Mouse (Mus musculus) left cerebral cortex, postnatal 25 days (tissue): Measurements from ENCODE around the gene Gas2l1. TPM values are rescaled to one million over a fixed set of nuclear protein-coding genes. Genes with fewer than 3 reads are reported as not detected.
A peak's percentile ranks its signal among the peaks of the same experiment; 100 is the strongest.

Experiments used
- DNase-seq, 2 experiments: peaks; one replicate each; pipeline ENCODE4 v3.0.0; 2022; ENCODE audit warnings: low spot score in 2 of 2, mixed read lengths in 1 of 2
- intact Hi-C: fragments of 180-260 bp; cut with DNase I; formaldehyde crosslinking; loops from one replicate; pipeline ENCODE4 v1.15.1; 2025
- microRNA-seq, 2 experiments: library from miRNA; unstranded; fragments of <30 nt; microRNA quantifications; one replicate each; pipeline ENCODE4 v1.2.0; 2022
- total RNA-seq, 2 experiments: library from RNA; stranded (reverse); gene quantifications; 2 replicates each; pipeline ENCODE4 v1.2.3; 2021

Gas2l1 gene
- total RNA-seq, 2 experiments from 2014 or later = 82.5 to 95.0 TPM

DNA sequence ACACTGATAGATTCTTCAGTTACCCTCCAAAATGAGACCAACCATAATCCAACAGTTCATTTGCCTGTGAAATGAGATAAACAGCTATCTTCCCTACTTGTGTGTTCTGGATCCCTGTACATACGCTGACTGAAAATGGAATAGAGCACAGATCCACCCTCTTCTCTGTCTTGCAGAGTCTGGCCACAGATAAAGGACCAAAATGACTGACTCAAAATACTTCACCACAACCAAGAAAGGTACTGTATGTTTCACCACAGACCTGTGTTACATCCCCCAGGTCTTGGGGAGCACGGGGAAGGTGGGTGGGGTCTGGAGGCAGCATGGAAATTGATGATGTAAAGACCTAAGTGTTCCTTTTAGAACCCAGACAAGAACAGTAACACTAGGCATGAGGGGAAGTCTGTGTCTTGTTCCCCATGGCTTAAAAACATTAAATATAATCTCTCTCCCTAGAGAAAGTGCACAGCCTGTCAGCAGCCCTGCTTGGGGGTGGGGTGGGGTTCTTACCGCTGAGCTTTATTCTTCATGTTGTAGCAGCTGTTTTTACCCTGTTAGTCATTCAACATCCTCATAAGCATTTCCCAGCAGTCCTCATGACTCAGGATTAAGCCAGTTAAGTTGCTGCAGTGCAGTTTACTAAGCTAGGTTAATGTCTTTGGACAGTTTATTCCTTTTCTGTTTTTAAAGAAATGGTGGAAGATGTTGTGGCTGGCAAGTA lies 55.6 kb downstream of the Gas2l1 start:
- peak in 1 of 2 experiments; percentile 75 for DNase-seq
- intact Hi-C loops = no loop called here

DNA sequence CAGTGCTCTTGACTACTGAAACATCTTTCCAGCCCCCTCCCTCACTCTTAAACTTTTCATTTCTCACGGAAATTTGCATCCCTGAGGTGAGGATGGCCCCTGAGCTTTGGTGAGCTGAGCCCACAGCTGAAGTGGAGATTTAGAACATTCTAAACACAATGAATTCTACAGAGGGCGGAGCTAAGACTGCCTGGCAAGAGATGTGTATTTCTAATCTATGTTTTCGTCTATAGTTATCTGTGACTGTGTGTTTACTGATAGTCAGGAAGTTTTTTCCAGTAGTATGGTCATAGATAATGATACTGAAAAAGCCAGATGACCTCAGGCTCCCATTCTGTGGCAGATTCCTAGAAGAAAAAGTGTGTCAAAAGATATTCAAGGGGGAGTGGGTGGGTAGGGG lies 56.3 kb downstream of the Gas2l1 start:
- intact Hi-C loops = no loop called here
- DNase-seq = no peak

DNA sequence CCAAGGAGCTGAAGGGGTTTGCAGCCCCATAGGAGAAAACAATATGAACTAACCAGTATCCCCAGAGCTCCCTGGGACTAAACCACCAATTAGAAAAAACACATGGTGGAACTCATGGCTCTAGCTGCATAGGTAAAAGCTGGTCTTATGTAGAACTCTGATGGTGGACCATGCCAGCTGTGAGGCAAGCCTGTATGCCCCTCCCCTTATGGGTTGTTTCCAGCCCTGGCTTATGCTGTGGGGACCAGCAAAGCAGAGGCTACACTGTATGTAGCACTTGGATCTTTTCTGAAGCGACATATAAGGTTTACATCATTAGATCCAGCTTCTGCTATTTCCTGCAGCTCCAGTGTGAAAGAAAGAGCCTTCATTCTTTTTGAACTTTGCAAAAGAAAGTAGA lies 57.9 kb downstream of the Gas2l1 start:
- intact Hi-C loops = no loop called here

DNA sequence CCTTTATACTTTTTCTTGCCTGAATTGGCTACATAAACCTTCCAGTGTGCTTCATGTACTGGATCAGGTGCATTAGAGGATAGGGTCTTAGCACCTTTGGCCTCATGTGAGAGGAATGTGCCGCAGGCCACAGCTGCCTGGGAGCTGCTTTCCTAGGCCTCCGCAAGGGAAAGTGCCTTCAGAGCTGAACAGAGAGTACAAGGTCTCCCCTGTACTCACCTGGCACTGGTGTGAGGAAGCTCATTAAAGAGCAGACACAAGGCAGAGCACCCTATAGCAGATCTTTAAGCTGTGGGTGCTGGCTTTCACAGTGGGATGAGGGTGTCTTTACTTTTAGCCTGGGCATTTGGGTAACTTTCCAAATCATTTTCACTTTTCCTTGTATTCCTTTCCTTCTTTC lies 59.6 kb downstream of the Gas2l1 start:
- no peak for DNase-seq
- intact Hi-C loops = no loop called here

More for the DNA sequence above, 57.9 kb downstream of the Gas2l1 start:
- no peak for DNase-seq

Small RNAs within 50 kb of the gene (microRNA-seq; reads per million reads assigned to microRNA genes)
- gene Gm47296 = 0 reads per million in 2 experiments

Other genes starting within 250 kb of the Gas2l1 start
- 10 to 100 TPM; 76.2 to 76.5 TPM for gene Nf2, start 215.8 kb downstream of the Gas2l1 start, total RNA-seq
- 10 to 100 TPM; 76.3 to 86.3 TPM for gene Nipsnap1, start 191.4 kb downstream of the Gas2l1 start, total RNA-seq
- gene Thoc5, start 170.0 kb downstream of the Gas2l1 start, total RNA-seq = 10 to 100 TPM; 34.4 to 37.6 TPM
- 10 to 100 TPM; 41.3 to 44.4 TPM for gene Nefh, start 117.3 kb downstream of the Gas2l1 start, total RNA-seq
- gene Ap1b1, start 78.5 kb downstream of the Gas2l1 start, total RNA-seq = 100 to 1,000 TPM; 149 to 152 TPM
- 10 to 100 TPM; 68.0 to 80.4 TPM for gene Rasl10a, start 7.2 kb downstream of the Gas2l1 start, total RNA-seq
- 10 to 100 TPM; 20.9 to 21.0 TPM for gene Rhbdd3, start 33.6 kb upstream of the Gas2l1 start, total RNA-seq
- 100 to 1,000 TPM; 259 to 301 TPM for gene Ewsr1, start 33.9 kb upstream of the Gas2l1 start, total RNA-seq
- gene Emid1, start 86.9 kb upstream of the Gas2l1 start, total RNA-seq = 10 to 100 TPM in 1 of 2 experiments, 1 to 10 TPM in 1; 9.7 to 11.8 TPM
- gene Kremen1, start 196.2 kb upstream of the Gas2l1 start, total RNA-seq = 10 to 100 TPM; 14.0 to 15.9 TPM